Mouse (Mus musculus) CH12F3 (cell line): Measurements from ENCODE around the gene Mill2.
"Not testable (repeated sequence)": the region's sequence is repeated elsewhere in the genome, so short reads cannot be mapped to it uniquely, and the experiment has no call there.

Experiments
- in situ Hi-C: fragments of 300-500 bp; cut with MboI; formaldehyde crosslinking; loops from 2 replicates; pipeline ENCODE4 v1.14.3; 2020; ENCODE audit warnings: low sequenced_read_pairs

Gene Mill2

GRCm38 (mm10) chr7:18839865-18840264 is at the start of gene Mill2:
Mill2 (plus strand) TSS chr7:18839966.
- in situ Hi-C loops = no loop called here

GRCm38 (mm10) chr7:18790671-18791070 is 49.1 kb upstream of the Mill2 start:
- in situ Hi-C loops = not testable (repeated sequence)

- in situ Hi-C loops = no loop called here
These were observed 41.3 kb upstream of the Mill2 start, which contains the start of gene Psg19 for GRCm38 (mm10) chr7:18798420-18798819. Psg19 (minus strand) TSS chr7:18798520.

DNA sequence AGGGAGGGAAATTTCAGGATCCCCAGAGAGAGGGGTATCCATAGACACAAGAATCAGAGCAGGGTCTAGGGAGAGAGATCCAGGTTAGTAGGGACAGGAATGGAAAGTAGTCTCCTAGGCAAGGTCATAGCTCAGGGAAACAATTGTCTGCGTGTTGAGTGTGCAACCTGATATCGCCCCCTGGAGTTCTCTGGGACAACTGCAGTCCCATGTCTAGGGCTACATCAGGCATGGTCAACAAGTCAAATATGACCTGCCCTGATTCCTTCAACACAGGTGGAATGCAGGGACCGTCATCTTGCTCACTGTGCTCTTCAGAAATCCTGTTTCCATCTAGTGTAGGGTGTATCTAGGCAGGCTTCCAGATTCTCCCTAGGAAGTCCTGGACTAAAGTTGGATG is 40.6 kb upstream of the Mill2 start:
- in situ Hi-C loops = no loop called here

DNA sequence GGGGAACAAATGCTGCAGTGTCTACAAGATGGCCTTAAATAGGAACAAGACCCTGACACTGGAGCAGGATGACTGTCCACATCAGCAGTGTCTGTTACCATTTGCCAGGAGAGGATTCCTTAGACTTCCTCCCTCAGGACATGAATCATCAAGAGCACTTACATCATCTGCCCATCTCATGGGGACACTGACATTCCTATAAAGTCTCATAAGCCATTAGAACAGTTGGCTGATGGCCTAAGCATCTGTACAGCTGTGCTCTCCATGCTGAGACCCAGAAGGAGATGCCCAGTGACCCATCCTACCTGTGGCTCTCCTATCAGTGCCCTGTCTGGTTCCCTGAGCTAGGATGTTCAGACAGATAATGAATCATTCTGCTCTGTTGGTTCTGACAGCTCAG is 36.2 kb upstream of the Mill2 start:
- in situ Hi-C loops = no loop called here

DNA sequence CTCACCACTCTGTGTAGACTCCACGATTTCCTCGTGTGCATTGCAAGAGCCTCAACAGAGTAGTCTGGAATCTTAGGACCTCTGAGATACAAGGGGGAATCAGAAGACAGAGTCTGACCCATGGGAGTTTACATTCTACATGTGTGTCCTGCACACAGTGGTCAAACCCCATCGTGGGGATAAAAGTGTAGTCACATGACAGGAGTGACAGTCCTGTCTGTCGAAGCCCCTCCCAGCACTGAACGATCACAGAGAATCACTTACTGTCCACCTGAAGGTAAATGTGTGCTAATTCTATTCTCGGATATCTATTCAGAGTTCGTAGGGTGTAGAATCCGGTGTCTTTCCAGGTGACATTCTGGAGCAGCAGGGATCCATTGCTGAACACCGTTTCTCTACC is 21.5 kb upstream of the Mill2 start:
- in situ Hi-C loops = no loop called here

- in situ Hi-C loops = no loop called here
These were observed 18.3 kb upstream of the Mill2 start, which contains the start of gene Psg17 for GRCm38 (mm10) chr7:18821507-18821906. Psg17 (minus strand) TSS chr7:18821607.

- in situ Hi-C loops = no loop called here
These were observed 11.8 kb upstream of the Mill2 start for GRCm38 (mm10) chr7:18827792-18828546.

DNA sequence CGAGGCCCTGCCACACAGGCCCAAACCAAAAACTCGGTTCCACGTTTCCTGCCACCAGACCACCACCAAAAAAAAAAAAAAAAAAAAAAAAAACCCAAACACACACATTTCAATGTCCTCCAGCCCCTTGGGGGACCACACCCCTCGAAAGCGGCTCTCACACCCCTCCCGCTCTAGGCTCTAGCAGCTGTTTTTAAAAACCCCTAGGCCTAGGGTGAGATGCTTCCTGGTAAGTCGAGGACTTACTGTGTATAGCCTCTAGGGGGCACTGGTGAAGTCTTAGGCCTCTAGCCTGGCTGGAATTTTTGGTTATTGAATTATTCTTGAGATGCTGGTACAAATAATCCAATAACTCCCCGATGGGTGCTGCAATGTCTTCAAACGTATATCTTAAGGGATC is 11.2 kb upstream of the Mill2 start:
- in situ Hi-C loops = no loop called here

DNA sequence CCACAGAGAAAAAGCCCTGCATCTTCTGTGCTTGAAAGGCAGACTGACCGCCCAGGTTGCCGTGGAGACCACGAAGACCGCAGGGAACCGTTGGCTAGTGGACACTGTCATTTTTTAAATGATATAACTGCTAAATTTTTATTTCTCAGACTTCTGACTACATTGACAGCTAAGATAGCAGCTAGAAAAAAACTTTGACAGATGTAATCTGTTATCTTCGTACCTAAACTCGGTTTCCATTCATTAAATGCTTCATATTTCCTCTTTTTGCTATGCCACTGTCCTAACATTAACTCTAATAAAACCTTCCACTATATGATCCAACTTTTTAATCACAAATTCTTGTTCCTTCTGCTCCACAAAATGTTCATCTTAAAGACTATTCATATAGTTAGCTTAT is 10.2 kb upstream of the Mill2 start:
- in situ Hi-C loops = no loop called here

DNA sequence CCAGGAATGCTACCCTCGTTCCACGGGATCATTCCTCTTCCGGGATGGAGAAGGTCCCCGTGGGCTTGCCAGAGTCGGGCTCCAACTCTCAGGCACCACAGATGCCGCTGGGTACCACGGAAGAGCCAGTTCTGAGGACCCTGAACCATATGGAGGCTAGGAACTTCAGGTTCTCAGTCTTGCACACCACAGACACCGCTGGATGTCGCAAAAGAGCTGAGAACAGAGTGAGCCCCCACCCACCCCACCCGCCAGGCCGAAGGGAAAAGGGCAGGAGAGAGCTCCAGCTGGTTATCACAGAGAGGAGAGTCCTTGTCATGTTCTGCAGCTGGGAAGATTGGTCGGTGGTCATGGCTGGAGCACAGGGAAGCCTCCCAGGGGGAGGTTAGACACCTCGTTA is 7.5 kb upstream of the Mill2 start:
- in situ Hi-C loops = no loop called here

GRCm38 (mm10) chr7:18840386-18841173 is 814 bp downstream of the Mill2 start:
- in situ Hi-C loops = no loop called here

- in situ Hi-C loops = no loop called here
These were observed 1.4 kb downstream of the Mill2 start for GRCm38 (mm10) chr7:18841174-18841567.

- in situ Hi-C loops = no loop called here
These were observed 5.0 kb downstream of the Mill2 start for GRCm38 (mm10) chr7:18844811-18845210.

DNA sequence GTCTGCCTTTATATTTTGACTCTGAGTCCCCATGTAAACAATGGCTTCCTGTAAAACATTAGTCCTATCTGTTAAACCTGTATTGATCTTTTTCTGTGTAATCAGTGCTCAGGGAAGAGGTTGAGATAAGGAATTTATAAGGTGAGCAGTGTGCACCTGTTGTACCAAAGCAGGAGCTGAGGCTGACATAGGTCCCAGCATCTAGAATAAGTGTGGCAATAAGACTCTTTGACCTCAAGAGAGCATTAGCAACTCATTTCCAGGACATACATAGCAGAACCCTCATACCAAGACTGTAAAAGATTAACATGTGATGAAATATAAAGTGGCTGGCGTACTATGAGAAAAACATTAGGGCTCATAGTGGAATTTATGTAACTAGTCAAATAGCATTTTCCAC is 8.6 kb downstream of the Mill2 start:
- in situ Hi-C loops = no loop called here

GRCm38 (mm10) chr7:18858310-18858916 is 18.6 kb downstream of the Mill2 start:
- in situ Hi-C loops = no loop called here

DNA sequence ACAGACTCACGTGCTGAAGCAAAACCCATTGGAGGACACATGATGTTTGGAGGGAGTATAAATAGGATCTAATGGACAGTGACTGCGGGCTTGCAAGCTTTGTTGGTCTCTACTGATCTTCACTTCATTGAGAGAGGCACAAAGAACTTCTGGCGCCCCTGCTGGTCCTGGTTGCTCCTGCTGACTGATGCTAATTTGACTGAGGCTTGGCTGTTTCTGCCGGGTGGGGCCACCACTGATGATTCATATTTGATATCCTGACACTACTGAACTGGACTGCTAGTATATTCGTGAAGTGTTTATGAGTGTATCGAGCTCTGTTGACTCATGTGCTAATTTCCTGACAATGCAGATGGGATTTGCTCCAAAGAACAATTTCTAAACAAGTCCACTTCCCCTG is 23.0 kb downstream of the Mill2 start:
- in situ Hi-C loops = no loop called here

GRCm38 (mm10) chr7:18868491-18868890 is 28.7 kb downstream of the Mill2 start:
- in situ Hi-C loops = no loop called here

DNA sequence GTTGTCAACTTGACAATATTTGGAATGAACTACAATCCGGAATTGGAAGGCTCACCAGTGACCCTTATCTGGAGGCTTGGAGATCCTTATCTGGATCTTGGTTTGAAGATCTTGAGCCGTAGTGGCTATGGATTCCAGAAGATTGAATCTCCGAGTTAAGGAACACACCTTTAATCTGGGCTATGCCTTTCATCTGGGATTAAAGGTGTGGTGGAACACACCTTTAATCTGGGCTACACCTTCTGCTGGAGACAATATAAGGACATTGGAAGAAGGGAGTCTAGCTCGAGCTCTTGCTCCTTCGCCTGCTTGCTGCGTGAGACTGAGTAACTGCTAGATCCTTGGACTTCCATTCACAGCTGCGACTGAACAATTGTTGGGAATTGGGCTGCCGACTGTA is 31.3 kb downstream of the Mill2 start, which contains the start of gene Pglyrp1:
Pglyrp1 (plus strand) TSS at position 301 of the 400 bp plus-strand sequence.
- in situ Hi-C loops = loop anchor here (10.0 kb wide), 1 partner anchor 116 kb away; no protein-coding TSS in a partner anchor

DNA sequence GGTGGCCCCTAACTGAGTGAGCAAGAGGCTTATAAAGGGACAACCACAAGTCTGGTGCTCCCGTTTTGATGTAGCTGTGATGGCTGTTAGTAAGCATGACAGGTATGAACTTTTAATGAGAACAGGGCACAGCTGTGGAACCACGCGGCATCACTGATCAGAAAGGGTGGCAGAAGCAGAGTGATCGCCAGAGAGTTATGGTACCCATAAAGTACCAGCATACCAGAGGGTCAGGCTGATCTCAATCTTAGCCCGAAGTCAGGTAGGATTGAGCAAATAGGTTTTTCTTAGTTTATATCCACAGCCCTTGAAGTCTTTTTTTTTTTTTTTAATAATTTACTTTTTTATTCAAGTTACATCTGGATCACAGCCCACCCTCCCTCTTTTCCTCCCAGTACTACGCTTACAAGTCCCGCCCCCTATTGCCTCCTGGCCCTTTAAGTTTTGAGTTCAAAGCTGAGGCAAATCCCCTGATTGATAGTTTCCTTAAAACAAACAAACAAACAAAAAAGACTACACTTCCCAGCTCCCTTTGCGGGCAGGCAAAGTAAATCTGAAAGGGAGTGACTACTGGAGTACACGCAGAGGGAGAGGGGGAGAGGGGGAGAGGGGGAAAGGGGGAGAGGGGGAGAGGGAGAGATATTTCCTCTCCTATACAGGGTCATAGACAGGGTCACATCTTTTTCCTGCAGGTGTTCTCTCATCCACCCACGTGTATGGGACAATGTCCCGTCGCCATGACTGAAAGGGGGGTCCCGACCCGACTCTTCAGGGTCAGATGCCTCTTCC is 32.4 kb downstream of the Mill2 start:
- in situ Hi-C loops = loop anchor here (10.0 kb wide), 1 partner anchor 117 kb away; no protein-coding TSS in a partner anchor

- in situ Hi-C loops = loop anchor here (10.0 kb wide), 1 partner anchor 118 kb away; no protein-coding TSS in a partner anchor
These were observed 33.0 kb downstream of the Mill2 start for GRCm38 (mm10) chr7:18872816-18873215.
